Mouse (Mus musculus) MEL (cell line): ENCODE measurements at regions not wholly inside any gene's neighbourhood (a gene's known extent, or its start where the extent isn't known, plus 50 kb on each side); places are given as distances from the start of the nearest gene placed in this dataset.

Experiments
- DNase-seq: peaks from one replicate; pipeline ENCODE4 v3.0.0; 2011; ENCODE audit warnings: low read depth, low spot score
- H3K27ac ChIP-seq: 2 replicates; pipeline ENCODE4 v1.5.1; 2012; ENCODE audit warnings: low read depth, mild to moderate bottlenecking, control low read depth, low read length, moderate library complexity; ENCODE audit not compliant: control insufficient read depth
- H3K27me3 ChIP-seq, 2 experiments: fragments of 150-350 bp in 1 of 2; sonication (generic) in 1 of 2; 2 replicates each; pipeline ENCODE4 v1.6.1; 2012; ENCODE audit warnings: low read length in 2 of 2, mild to moderate bottlenecking in 2 of 2, improper control_type of control experiment in 1 of 2, moderate library complexity in 1 of 2; ENCODE audit not compliant: insufficient read depth in 2 of 2, control insufficient read depth in 1 of 2
- H3K36me3 ChIP-seq, 2 experiments: 2 replicates each; pipeline ENCODE4 v1.6.1; 2012 to 2014; ENCODE audit warnings: low read length in 2 of 2, improper control_type of control experiment in 1 of 2, inconsistent platforms in 1 of 2, mild to moderate bottlenecking in 1 of 2; ENCODE audit not compliant: insufficient read depth in 2 of 2, control insufficient read depth in 1 of 2
- H3K4me1 ChIP-seq, 2 experiments: fragments of 150-350 bp in 1 of 2; sonication (generic) in 1 of 2; 2 replicates each; pipeline ENCODE4 v1.6.1; 2012; ENCODE audit warnings: low read length in 2 of 2, improper control_type of control experiment in 1 of 2, mild to moderate bottlenecking in 1 of 2; ENCODE audit not compliant: insufficient read depth in 2 of 2, control insufficient read depth in 1 of 2
- H3K4me3 ChIP-seq, 2 experiments: fragments of 150-350 bp in 1 of 2; sonication (generic) in 1 of 2; 2 replicates each; pipeline ENCODE4 v1.5.1; 2012; ENCODE audit warnings: low read depth in 2 of 2, low read length in 2 of 2, mild to moderate bottlenecking in 2 of 2, moderate library complexity in 2 of 2, control low read depth in 1 of 2, improper control_type of control experiment in 1 of 2; ENCODE audit not compliant: control insufficient read depth in 1 of 2, insufficient read depth in 1 of 2
- H3K79me2 ChIP-seq: 2 replicates; pipeline ENCODE4 v1.6.1; 2012; ENCODE audit warnings: mild to moderate bottlenecking, low read length, moderate library complexity; ENCODE audit not compliant: control insufficient read depth, poor library complexity, insufficient read depth
- H3K9ac ChIP-seq: 2 replicates; pipeline ENCODE4 v1.6.1; 2012; ENCODE audit warnings: low read depth, mild to moderate bottlenecking, control low read depth, low read length, moderate library complexity; ENCODE audit not compliant: control insufficient read depth, poor library complexity, severe bottlenecking
- H3K9me3 ChIP-seq: fragments of 150-350 bp; sonication (generic); replicated peaks from 2 replicates; pipeline ENCODE4 v1.6.1; 2012; ENCODE audit warnings: mild to moderate bottlenecking, low read length, improper control_type of control experiment, moderate library complexity; ENCODE audit not compliant: insufficient read depth
- CHD2 ChIP-seq: IDR thresholded peaks from 2 replicates; pipeline ENCODE4 v1.6.1; 2011; ENCODE audit warnings: low read length, improper control_type of control experiment
- CTCF ChIP-seq, 3 experiments: IDR thresholded peaks in 2 of 3; conservative IDR thresholded peaks in 1 of 3; 2 replicates each; pipeline ENCODE4 v1.5.1; 2011 to 2012; ENCODE audit warnings: low read length in 3 of 3, low read depth in 2 of 3, mild to moderate bottlenecking in 2 of 3, improper control_type of control experiment in 1 of 3, inconsistent platforms in 1 of 3, mixed read lengths in 1 of 3, moderate library complexity in 1 of 3; ENCODE audit not compliant: control insufficient read depth in 1 of 3, insufficient read depth in 1 of 3, poor library complexity in 1 of 3, severe bottlenecking in 1 of 3
- E2F4 ChIP-seq: IDR thresholded peaks from 2 replicates; pipeline ENCODE4 v1.6.1; 2011; ENCODE audit warnings: low read depth, low read length, improper control_type of control experiment, borderline replicate concordance
- ELF1 ChIP-seq: IDR thresholded peaks from 2 replicates; pipeline ENCODE4 v1.6.1; 2014; ENCODE audit warnings: low read depth, mild to moderate bottlenecking, inconsistent platforms, low read length, improper control_type of control experiment, moderate library complexity
- EP300 ChIP-seq, 2 experiments: IDR thresholded peaks; 2 replicates each; pipeline ENCODE4 v1.6.1; 2011; ENCODE audit warnings: improper control_type of control experiment in 2 of 2, low read length in 2 of 2, low read depth in 1 of 2, mild to moderate bottlenecking in 1 of 2
- ETS1 ChIP-seq: IDR thresholded peaks from 2 replicates; pipeline ENCODE4 v1.6.1; 2012; ENCODE audit warnings: low read depth, mild to moderate bottlenecking, inconsistent platforms, low read length, improper control_type of control experiment, moderate library complexity
- GABPA ChIP-seq: IDR thresholded peaks from 2 replicates; pipeline ENCODE4 v1.6.1; 2012; ENCODE audit warnings: low read depth, mild to moderate bottlenecking, inconsistent platforms, low read length, improper control_type of control experiment, moderate library complexity
- GATA1 ChIP-seq: IDR thresholded peaks from 2 replicates; pipeline ENCODE4 v1.6.1; 2011; ENCODE audit warnings: low read depth, low read length, improper control_type of control experiment
- JUND ChIP-seq: IDR thresholded peaks from 2 replicates; pipeline ENCODE4 v1.6.1; 2011; ENCODE audit warnings: low read depth, mild to moderate bottlenecking, improper control_type of control experiment, low read length
- MAZ ChIP-seq: IDR thresholded peaks from 2 replicates; pipeline ENCODE4 v1.6.1; 2012; ENCODE audit warnings: low read depth, mild to moderate bottlenecking, inconsistent platforms, low read length, improper control_type of control experiment
- MEF2A ChIP-seq: IDR thresholded peaks from 2 replicates; pipeline ENCODE4 v1.6.1; 2014; ENCODE audit warnings: low read depth, mild to moderate bottlenecking, inconsistent platforms, low read length, improper control_type of control experiment; ENCODE audit not compliant: poor library complexity, insufficient replicate concordance, severe bottlenecking; ENCODE audit errors: extremely low read depth
- MYB ChIP-seq: IDR thresholded peaks from 2 replicates; pipeline ENCODE4 v1.6.1; 2011; ENCODE audit warnings: mild to moderate bottlenecking, low read depth, low read length, improper control_type of control experiment
- NRF1 ChIP-seq: IDR thresholded peaks from 2 replicates; pipeline ENCODE4 v1.6.1; 2014; ENCODE audit warnings: low read depth, mild to moderate bottlenecking, inconsistent platforms, low read length, improper control_type of control experiment, moderate library complexity; ENCODE audit not compliant: poor library complexity, insufficient read depth, severe bottlenecking
- POLR2AphosphoS2 ChIP-seq: IDR thresholded peaks from 2 replicates; pipeline ENCODE4 v1.6.1; 2011; ENCODE audit warnings: low read length, improper control_type of control experiment
- RCOR1 ChIP-seq: IDR thresholded peaks from 2 replicates; pipeline ENCODE4 v1.6.1; 2012; ENCODE audit warnings: low read depth, mild to moderate bottlenecking, inconsistent platforms, low read length, improper control_type of control experiment
- SMC3 ChIP-seq: IDR thresholded peaks from 2 replicates; pipeline ENCODE4 v1.6.1; 2011; ENCODE audit warnings: low read depth, low read length, improper control_type of control experiment
- TAL1 ChIP-seq: IDR thresholded peaks from 2 replicates; pipeline ENCODE4 v1.6.1; 2012; ENCODE audit warnings: mild to moderate bottlenecking, inconsistent platforms, low read length, moderate library complexity, mixed read lengths
- TBP ChIP-seq: IDR thresholded peaks from 2 replicates; pipeline ENCODE4 v1.8.0; 2011; ENCODE audit warnings: low read depth, low read length, improper control_type of control experiment
- TCF12 ChIP-seq: IDR thresholded peaks from 2 replicates; pipeline ENCODE4 v1.6.1; 2014; ENCODE audit warnings: low read depth, mild to moderate bottlenecking, inconsistent platforms, low read length, improper control_type of control experiment, moderate library complexity
- UBTF ChIP-seq: IDR thresholded peaks from 2 replicates; pipeline ENCODE4 v1.6.1; 2012; ENCODE audit warnings: low read depth, mild to moderate bottlenecking, inconsistent platforms, low read length, improper control_type of control experiment, moderate library complexity, borderline replicate concordance; ENCODE audit not compliant: insufficient read depth
- USF1 ChIP-seq: IDR thresholded peaks from 2 replicates; pipeline ENCODE4 v1.6.1; 2014; ENCODE audit warnings: low read depth, mild to moderate bottlenecking, inconsistent platforms, low read length, improper control_type of control experiment, moderate library complexity
- USF2 ChIP-seq, 2 experiments: IDR thresholded peaks; 2 replicates each; pipeline ENCODE4 v1.6.1; 2011 to 2012; ENCODE audit warnings: improper control_type of control experiment in 2 of 2, low read length in 2 of 2, borderline replicate concordance in 1 of 2, inconsistent platforms in 1 of 2, low read depth in 1 of 2, mild to moderate bottlenecking in 1 of 2; ENCODE audit not compliant: insufficient read depth in 1 of 2
- ZNF384 ChIP-seq: IDR thresholded peaks from 2 replicates; pipeline ENCODE4 v1.6.1; 2012; ENCODE audit warnings: low read depth, mild to moderate bottlenecking, inconsistent platforms, low read length, improper control_type of control experiment

DNA sequence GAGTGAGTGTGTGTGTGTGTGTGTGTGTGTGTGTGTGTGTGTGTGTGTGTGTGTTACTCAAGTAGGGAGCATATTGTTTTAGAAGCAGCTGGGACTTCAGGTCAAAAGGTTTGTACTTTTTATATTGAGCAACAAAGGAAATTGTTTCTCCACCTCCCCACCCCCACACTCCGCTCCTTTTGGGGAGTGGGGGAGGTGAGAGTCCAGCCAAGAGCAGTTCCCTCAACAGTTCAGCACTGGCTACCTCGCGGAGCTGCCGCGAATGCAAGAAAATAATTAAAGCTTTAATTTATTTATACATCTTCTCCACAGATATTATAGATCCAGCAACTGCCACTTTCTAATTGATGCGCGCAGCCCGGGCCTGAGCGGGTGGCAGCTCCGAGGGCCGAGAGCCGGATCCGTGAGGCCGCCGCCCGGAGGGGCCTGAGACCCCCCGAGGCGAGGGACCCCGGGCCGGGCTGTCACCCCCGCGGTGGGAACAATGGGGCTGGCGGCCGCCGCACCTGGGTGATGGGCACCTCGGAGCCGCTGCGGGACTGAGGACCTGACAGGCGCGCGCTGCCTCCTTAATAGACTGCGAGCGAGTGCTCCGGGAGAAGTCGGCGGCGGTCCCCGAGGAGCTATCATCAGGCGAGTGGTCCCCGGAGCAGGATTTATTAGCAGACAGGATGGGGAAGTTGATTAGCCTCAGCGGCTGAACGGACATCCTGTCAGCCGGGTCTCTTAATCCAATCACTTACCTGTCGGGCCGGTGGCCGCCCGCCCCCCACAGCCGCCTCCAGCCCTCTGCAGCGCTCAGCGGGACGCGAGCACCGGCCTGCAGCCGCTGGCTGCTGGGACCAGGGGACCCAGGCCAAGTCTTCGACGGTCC lies 124.4 kb downstream of the Melk start:
- Histone ChIP-seq H3K9me3 (no peaks in the 10 kb centered on the region), H3K27ac (no peak overlapping the region), H3K79me2 (no peaks in the 10 kb centered on the region), H3K9ac (no peak overlapping the region), H3K4me3 (no peak overlapping the region), H3K4me1 (no peaks in the 10 kb centered on the region), H3K27me3 (no peaks in the 10 kb centered on the region), H3K36me3 (no peaks in the 10 kb centered on the region)
- DNase-seq, result no peak
- TF ChIP-seq POLR2AphosphoS2 (no peak), ZNF384 (no peak), GATA1 (no peak), ETS1 (no peak), GABPA (no peak), UBTF (no peak), CTCF (IDR thresholded peaks at IDR 0.05 in 2 of 3, conservative IDR thresholded peaks at IDR 0.05 in 1 of 3; ENCODE audit: control insufficient read depth in 1 of 3, insufficient read depth in 1 of 3, low read depth in 2 of 3, low read length in 3 of 3, poor library complexity in 1 of 3, severe bottlenecking in 1 of 3) (no peak), MAZ (no peak), SMC3 (no peak), ELF1 (no peak), USF1 (no peak), CHD2 (no peak), TCF12 (no peak), TBP (no peak), MYB (no peak), JUND (no peak)

- Histone ChIP-seq H3K79me2 (no peaks in the 10 kb centered on the region), H3K36me3 (no peaks in the 10 kb centered on the region), H3K9ac (no peak overlapping the region), H3K9me3 (no peaks in the 10 kb centered on the region), H3K27me3 (no peaks in the 10 kb centered on the region), H3K4me3 (no peak overlapping the region), H3K4me1 (no peaks in the 10 kb centered on the region), H3K27ac (no peak overlapping the region)
- TF ChIP-seq RCOR1 (no peak), USF1 (no peak), ZNF384 (no peak), TAL1 (no peak), MAZ (no peak), ELF1 (no peak), USF2 (IDR thresholded peaks at IDR 0.05; ENCODE audit: borderline replicate concordance in 1 of 2, insufficient read depth in 1 of 2, low read depth in 1 of 2, low read length in 2 of 2) (no peak), E2F4 (no peak), SMC3 (no peak), MEF2A (no peak), NRF1 (no peak), EP300 (IDR thresholded peaks at IDR 0.05; ENCODE audit: low read depth in 1 of 2, low read length in 2 of 2) (no peak)
- peak; percentile 50 for DNase-seq
These were observed 133.9 kb downstream of the Melk start for GRCm38 (mm10) chr4:44434593-44434992.
